Mouse (Mus musculus) embryonic stem cell, embryonic (primary cell): Measurements from ENCODE around the gene Ciao2b.

Experiments used
- CTCF ChIA-PET, 4 experiments: fragments of 300-600 bp in 2 of 4; fragments of 350-600 bp in 2 of 4; sonication (Branson Sonifier 250); formaldehyde crosslinking; loops; one replicate each; lab custom pipeline; 2022; ENCODE audit warnings: inconsistent platforms in 2 of 4; lab: Charles Lee
- POLR2A ChIA-PET, 4 experiments: fragments of 300-600 bp in 2 of 4; fragments of 350-600 bp in 2 of 4; sonication (Branson Sonifier 250); formaldehyde crosslinking; loops; one replicate each; lab custom pipeline; 2022; ENCODE audit warnings: antibody characterized with exemption in 4 of 4, inconsistent platforms in 1 of 4; lab: Charles Lee

Ciao2b gene

GRCm38 (mm10) chr8:104597656-104598055 is 44.1 kb downstream of the Ciao2b start:
- ChIA-PET POLR2A (interaction anchor here in 2 of 4 experiments (0.6 kb wide), 2 partner anchors 38 to 349 kb away, joined by 3 read pairs; no protein-coding TSS in a partner anchor), CTCF (interaction anchor here in 1 of 4 experiments (0.8 to 2.1 kb wide), 2 partner anchors 27 to 936 kb away, joined by 3 to 8 read pairs; no protein-coding TSS in a partner anchor)

- ChIA-PET CTCF (no interaction called here), POLR2A (interaction anchor here in 2 of 4 experiments (0.7 to 1.0 kb wide), 3 partner anchors 18 to 210 kb away, joined by 3 read pairs; no protein-coding TSS in a partner anchor)
These were observed 45.8 kb downstream of the Ciao2b start for GRCm38 (mm10) chr8:104595773-104596536.

GRCm38 (mm10) chr8:104594611-104595362 is 47.0 kb downstream of the Ciao2b start:
- ChIA-PET CTCF (interaction anchor here in 1 of 4 experiments (4.9 kb wide), 1 partner anchor 8 kb away, joined by 39 read pairs; no protein-coding TSS in a partner anchor), POLR2A (interaction anchor here in 1 of 4 experiments (1.0 to 1.1 kb wide), 2 partner anchors 250 to 637 kb away, joined by 3 read pairs; no protein-coding TSS in a partner anchor)

- ChIA-PET CTCF (interaction anchor here in 2 of 4 experiments (1.7 to 4.9 kb wide), 4 partner anchors 9 to 23 kb away, joined by 5 to 39 read pairs (median 18); no protein-coding TSS in a partner anchor), POLR2A (interaction anchor here in 2 of 4 experiments (1.1 to 4.5 kb wide), 4 partner anchors 9 to 638 kb away, joined by 3 to 36 read pairs (median 4); no protein-coding TSS in a partner anchor)
These were observed 48.0 kb downstream of the Ciao2b start for GRCm38 (mm10) chr8:104593536-104594325.

GRCm38 (mm10) chr8:104592566-104592965 is 49.2 kb downstream of the Ciao2b start:
- ChIA-PET CTCF (interaction anchor here in 3 of 4 experiments (1.7 to 4.9 kb wide), 6 partner anchors 10 to 22 kb away, joined by 5 to 39 read pairs (median 8); no protein-coding TSS in a partner anchor), POLR2A (interaction anchor here (1.0 to 4.5 kb wide), 9 partner anchors 10 to 248 kb away, joined by 3 to 36 read pairs (median 4); no protein-coding TSS in a partner anchor)

GRCm38 (mm10) chr8:104591856-104592255 is 49.9 kb downstream of the Ciao2b start:
- POLR2A ChIA-PET, result interaction anchor here (1.0 to 4.5 kb wide), 12 partner anchors 10 to 342 kb away, joined by 3 to 36 read pairs (median 4); partner anchors contain the start of genes Cklf (in 1 of the 4) and Dync1li2 (in 1 of the 4)
- CTCF ChIA-PET, result interaction anchor here (0.6 to 4.9 kb wide), 9 partner anchors 10 to 64 kb away, joined by 4 to 39 read pairs (median 5); no protein-coding TSS in a partner anchor

GRCm38 (mm10) chr8:104591133-104591834 is 50.5 kb downstream of the Ciao2b start, which contains the start of gene Pdp2:
TSS of gene Pdp2 (plus strand) at chr8:104591451.
- POLR2A ChIA-PET, result interaction anchor here (0.8 to 4.5 kb wide), 15 partner anchors 7 to 341 kb away, joined by 3 to 36 read pairs (median 3); partner anchors contain the start of genes Cklf (in 1 of the 4) and Dync1li2 (in 1 of the 4)
- CTCF ChIA-PET, result interaction anchor here (0.6 to 4.9 kb wide), 9 partner anchors 11 to 63 kb away, joined by 4 to 39 read pairs (median 5); no protein-coding TSS in a partner anchor

GRCm38 (mm10) chr8:104590284-104590683 is 51.5 kb downstream of the Ciao2b start:
- CTCF ChIA-PET, result interaction anchor here in 3 of 4 experiments (2.2 to 4.9 kb wide), 4 partner anchors 12 to 20 kb away, joined by 9 to 39 read pairs (median 20); no protein-coding TSS in a partner anchor
- POLR2A ChIA-PET, result interaction anchor here in 3 of 4 experiments (0.9 to 4.5 kb wide), 6 partner anchors 8 to 16 kb away, joined by 3 to 36 read pairs (median 8); no protein-coding TSS in a partner anchor
